Mouse (Mus musculus) G1E (cell line): Measurements from ENCODE around the gene Tbc1d13.

ENCODE experiments used
- CTCF ChIP-seq: IDR thresholded peaks from 2 replicates; pipeline ENCODE4 v1.5.1; 2012; ENCODE audit warnings: low read depth, low read length, inconsistent platforms, mixed read lengths
- GATA1 ChIP-seq: IDR thresholded peaks from 2 replicates; pipeline ENCODE4 v1.6.1; 2012; ENCODE audit warnings: borderline replicate concordance, low read length, inconsistent platforms, mixed read lengths

- TF ChIP-seq CTCF, result no peak
- no peak for TF ChIP-seq GATA1
Measured at GRCm38 (mm10) chr2:30173541-30174240, 40.1 kb downstream of the Tbc1d13 start.
